Mouse (Mus musculus): ENCODE data around the gene Alg2. TPM values are rescaled to one million over a fixed set of nuclear protein-coding genes. Genes with fewer than 3 reads are reported as not detected.

The Alg2 gene
- total RNA-seq, 2 experiments from 2014 or later, result 5.2 to 6.3 TPM

GRCm38 (mm10) chr4:47419268-47419973 lies 54.7 kb downstream of the Alg2 start:
- intact Hi-C loops (cut with DNase I), result no loop called here
- no peak for DNase-seq

GRCm38 (mm10) chr4:47417871-47418270 lies 56.3 kb downstream of the Alg2 start:
- intact Hi-C loops (cut with DNase I), result no loop called here
- no peak for DNase-seq

Other genes starting within 250 kb of the Alg2 start
- gene Tgfbr1, start 121.1 kb downstream of the Alg2 start, total RNA-seq (2021), result 10 to 100 TPM; 16.2 to 18.7 TPM
- gene Sec61b, start 325 bp upstream of the Alg2 start, total RNA-seq (2021), result 10 to 100 TPM; 22.3 to 22.6 TPM

All from heart, postnatal 36 days (tissue).